Mouse (Mus musculus) CD8-positive naive resting alpha-beta T cell, adult 2 months (primary cell): ENCODE data around the gene Gm43064.
"Not testable (repeated sequence)": the region's sequence is repeated elsewhere in the genome, so short reads cannot be mapped to it uniquely, and the experiment has no call there.

Source experiments
- DNase-seq, 2 experiments: peaks; one replicate each; pipeline ENCODE4 v3.0.0; 2022; ENCODE audit warnings: low read depth in 2 of 2, low spot score in 2 of 2

Gm43064 gene

GRCm38 (mm10) chr3:103799507-103799906 is 9.9 kb upstream of the Gm43064 start:
- DNase-seq = no peak

- peak; percentile 53 to 58 for DNase-seq
These were observed 7.5 kb upstream of the Gm43064 start for GRCm38 (mm10) chr3:103801631-103802531.

- DNase-seq = peak; percentile 15 to 21
These were observed 6.5 kb upstream of the Gm43064 start for GRCm38 (mm10) chr3:103802861-103803260.

- DNase-seq = no peak
These were observed 3.7 kb upstream of the Gm43064 start for GRCm38 (mm10) chr3:103805671-103806070.

GRCm38 (mm10) chr3:103809799-103810150 is 402 bp downstream of the Gm43064 start:
- DNase-seq = no peak

- no peak for DNase-seq
These were observed 1.6 kb downstream of the Gm43064 start for GRCm38 (mm10) chr3:103810967-103811366.

- DNase-seq = no peak
These were observed 18.2 kb downstream of the Gm43064 start for GRCm38 (mm10) chr3:103827548-103827947.

- no peak for DNase-seq
These were observed 19.7 kb downstream of the Gm43064 start for GRCm38 (mm10) chr3:103829036-103829435.

GRCm38 (mm10) chr3:103830681-103831080 is 21.3 kb downstream of the Gm43064 start:
- not testable (repeated sequence) for DNase-seq

GRCm38 (mm10) chr3:103831146-103831545 is 21.8 kb downstream of the Gm43064 start:
- no peak for DNase-seq

GRCm38 (mm10) chr3:103832426-103832825 is 23.1 kb downstream of the Gm43064 start, which contains the start of gene Bcl2l15:
Gene Bcl2l15, plus strand, starts transcription at chr3:103832601.
- DNase-seq = no peak

GRCm38 (mm10) chr3:103834001-103834400 is 24.6 kb downstream of the Gm43064 start:
- DNase-seq = no peak

- DNase-seq = no peak
These were observed 26.0 kb downstream of the Gm43064 start for GRCm38 (mm10) chr3:103835272-103835950.

- DNase-seq = no peak
These were observed 26.6 kb downstream of the Gm43064 start for GRCm38 (mm10) chr3:103835951-103836310.

GRCm38 (mm10) chr3:103836453-103836852 is 27.1 kb downstream of the Gm43064 start:
- DNase-seq = no peak

GRCm38 (mm10) chr3:103839711-103840110 is 30.3 kb downstream of the Gm43064 start:
- DNase-seq = no peak

- DNase-seq = not testable (repeated sequence)
These were observed 30.8 kb downstream of the Gm43064 start for GRCm38 (mm10) chr3:103840195-103840594.

- not testable (repeated sequence) for DNase-seq
These were observed 31.6 kb downstream of the Gm43064 start for GRCm38 (mm10) chr3:103840946-103841345.

GRCm38 (mm10) chr3:103850644-103851363 is 41.4 kb downstream of the Gm43064 start:
- no peak for DNase-seq

GRCm38 (mm10) chr3:103851481-103851880 is 42.1 kb downstream of the Gm43064 start:
- DNase-seq = no peak

- DNase-seq = no peak
These were observed 42.5 kb downstream of the Gm43064 start for GRCm38 (mm10) chr3:103851882-103852281.
